Mouse (Mus musculus): Measurements from ENCODE around the gene Nr6a1. TPM values are rescaled to one million over a fixed set of nuclear protein-coding genes. Genes with fewer than 3 reads are reported as not detected.

Nr6a1 gene
- total RNA-seq, 1 experiment from 2014 or later: 3.2 TPM

DNA sequence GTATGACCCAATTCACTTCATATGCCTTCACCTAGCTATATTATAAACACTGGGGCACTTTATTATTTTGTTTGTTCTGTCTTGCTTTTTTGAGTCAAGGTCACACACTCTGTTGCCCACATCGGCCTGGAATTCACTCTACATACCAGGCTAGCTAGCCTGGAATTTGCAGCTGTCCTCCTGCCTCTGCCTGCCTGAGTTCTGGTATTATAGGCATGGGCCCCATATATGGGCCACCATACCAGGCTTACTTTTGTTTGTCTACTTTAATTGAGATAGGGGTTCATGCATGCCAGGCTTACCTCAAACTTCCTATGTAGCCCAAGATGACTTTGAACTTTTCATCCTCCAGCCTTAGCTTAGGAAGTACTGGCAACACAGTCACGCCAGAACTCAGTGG lies 14.4 kb upstream of the Nr6a1 start:
- ATAC-seq (replicated peaks in 1 of 2; ENCODE audit: insufficient read depth in 1 of 2, low FRiP score in 2 of 2, low TSS enrichment in 1 of 2, low read depth in 1 of 2, poor library complexity in 2 of 2, severe bottlenecking in 2 of 2): no peak

DNA sequence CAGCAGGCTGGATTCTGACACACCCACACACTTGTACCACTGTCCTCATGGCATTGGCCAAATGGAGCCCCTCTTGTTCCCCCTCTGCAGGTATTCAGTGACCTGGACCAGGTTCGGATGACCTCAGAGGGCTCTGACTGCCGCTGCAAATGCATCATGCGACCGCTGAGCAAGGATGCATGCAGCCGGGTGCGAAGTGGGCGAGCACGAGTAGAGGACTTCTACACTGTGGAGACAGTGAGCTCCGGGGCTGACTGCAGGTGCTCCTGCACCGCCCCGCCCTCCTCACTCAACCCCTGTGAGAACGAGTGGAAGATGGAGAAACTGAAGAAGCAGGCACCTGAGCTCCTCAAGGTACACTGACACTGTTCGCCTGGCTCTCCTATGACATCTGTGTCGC lies 13.9 kb upstream of the Nr6a1 start:
- no peak for ATAC-seq (replicated peaks in 1 of 2; ENCODE audit: insufficient read depth in 1 of 2, low FRiP score in 2 of 2, low TSS enrichment in 1 of 2, low read depth in 1 of 2, poor library complexity in 2 of 2, severe bottlenecking in 2 of 2)

DNA sequence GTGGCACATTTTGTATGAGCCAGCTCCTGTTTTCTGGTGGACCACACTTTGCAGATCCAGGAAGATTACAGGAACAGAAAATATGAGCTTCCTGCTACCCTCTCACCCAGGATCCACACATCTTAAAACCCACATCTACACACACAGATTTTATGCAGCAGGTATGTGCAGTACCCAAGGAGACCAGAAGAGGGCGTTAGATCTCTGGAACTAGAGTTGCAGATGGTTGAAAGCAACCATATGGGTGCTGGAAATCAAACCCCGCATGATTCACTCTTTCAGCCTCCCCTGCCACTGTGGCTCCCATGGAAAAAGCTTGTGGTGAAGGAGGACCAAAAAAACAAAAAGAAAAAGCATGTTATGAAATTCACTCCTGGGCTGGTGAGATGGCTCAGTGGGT lies 11.6 kb upstream of the Nr6a1 start:
- ATAC-seq (replicated peaks in 1 of 2; ENCODE audit: insufficient read depth in 1 of 2, low FRiP score in 2 of 2, low TSS enrichment in 1 of 2, low read depth in 1 of 2, poor library complexity in 2 of 2, severe bottlenecking in 2 of 2): no peak

DNA sequence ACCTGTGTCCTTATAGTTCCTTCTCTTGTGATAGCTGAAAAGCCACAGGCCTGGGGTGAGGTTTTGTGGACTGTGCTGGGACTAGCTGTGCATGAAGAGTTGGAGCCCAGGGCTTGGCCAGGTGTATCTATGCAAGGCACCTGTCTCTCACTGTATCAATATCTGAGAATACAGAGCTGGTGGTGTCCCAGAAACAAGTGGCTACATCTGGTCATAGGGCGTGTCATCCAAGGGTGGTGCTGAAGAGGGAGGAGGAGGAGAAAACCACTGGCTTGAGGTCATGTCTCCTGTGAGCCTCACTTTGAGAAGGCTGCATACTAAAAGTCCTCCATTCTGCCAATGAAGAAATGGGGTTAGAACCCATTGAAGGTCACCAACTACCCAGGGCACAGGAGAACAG lies 10.5 kb upstream of the Nr6a1 start:
- ATAC-seq (replicated peaks in 1 of 2; ENCODE audit: insufficient read depth in 1 of 2, low FRiP score in 2 of 2, low TSS enrichment in 1 of 2, low read depth in 1 of 2, poor library complexity in 2 of 2, severe bottlenecking in 2 of 2): no peak

DNA sequence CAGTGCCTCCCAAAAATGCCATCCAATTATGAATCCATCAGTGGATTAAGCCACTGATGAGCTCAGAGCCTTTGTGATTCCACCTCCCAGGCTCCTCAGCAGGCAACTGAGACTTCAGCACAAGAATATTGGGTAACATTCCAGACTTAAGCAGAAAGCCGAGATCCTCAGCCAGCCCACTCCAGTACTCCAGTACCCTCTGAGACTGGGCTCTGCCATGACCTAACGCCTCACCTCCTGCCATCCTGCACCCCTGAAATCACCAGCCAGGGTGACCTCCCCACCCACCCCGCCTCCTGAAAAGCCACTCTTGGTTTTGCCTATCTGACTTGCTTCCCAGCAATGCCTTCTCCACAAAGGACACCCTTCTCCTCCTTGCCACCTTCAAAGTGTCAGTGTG lies 9.9 kb upstream of the Nr6a1 start:
- no peak for ATAC-seq (replicated peaks in 1 of 2; ENCODE audit: insufficient read depth in 1 of 2, low FRiP score in 2 of 2, low TSS enrichment in 1 of 2, low read depth in 1 of 2, poor library complexity in 2 of 2, severe bottlenecking in 2 of 2)

DNA sequence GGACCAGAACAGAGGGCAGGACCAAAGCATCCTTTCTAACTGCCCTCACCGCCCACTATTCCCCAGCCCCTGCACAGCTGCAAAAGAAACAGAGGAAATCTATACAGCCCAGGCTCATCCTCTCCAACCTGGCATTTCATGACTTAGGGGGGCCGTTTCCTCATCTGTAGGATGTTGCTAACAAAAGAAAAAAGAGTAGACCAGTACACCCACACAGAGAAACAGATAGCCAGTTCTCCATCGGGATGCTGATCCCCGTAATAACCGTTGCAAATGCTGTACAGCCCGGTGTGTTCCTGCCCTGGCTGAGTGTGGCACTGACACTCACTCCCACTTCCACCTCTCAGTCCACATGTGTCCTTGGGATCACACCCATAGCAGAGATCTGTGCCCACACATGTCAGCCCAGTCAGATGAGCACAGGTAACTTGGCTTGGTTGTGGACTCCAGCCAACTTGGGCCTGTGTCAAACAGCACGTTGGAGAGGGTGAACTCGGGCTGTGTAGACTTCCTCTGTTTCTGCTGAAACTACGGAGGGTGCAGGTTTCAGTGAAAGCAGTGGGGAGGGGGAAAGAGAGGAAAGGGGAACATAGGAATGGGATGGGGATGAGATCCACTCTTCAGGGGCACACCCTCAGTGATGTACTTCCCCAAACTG lies 9.4 kb upstream of the Nr6a1 start:
- ATAC-seq (replicated peaks in 1 of 2; ENCODE audit: insufficient read depth in 1 of 2, low FRiP score in 2 of 2, low TSS enrichment in 1 of 2, low read depth in 1 of 2, poor library complexity in 2 of 2, severe bottlenecking in 2 of 2): no peak

DNA sequence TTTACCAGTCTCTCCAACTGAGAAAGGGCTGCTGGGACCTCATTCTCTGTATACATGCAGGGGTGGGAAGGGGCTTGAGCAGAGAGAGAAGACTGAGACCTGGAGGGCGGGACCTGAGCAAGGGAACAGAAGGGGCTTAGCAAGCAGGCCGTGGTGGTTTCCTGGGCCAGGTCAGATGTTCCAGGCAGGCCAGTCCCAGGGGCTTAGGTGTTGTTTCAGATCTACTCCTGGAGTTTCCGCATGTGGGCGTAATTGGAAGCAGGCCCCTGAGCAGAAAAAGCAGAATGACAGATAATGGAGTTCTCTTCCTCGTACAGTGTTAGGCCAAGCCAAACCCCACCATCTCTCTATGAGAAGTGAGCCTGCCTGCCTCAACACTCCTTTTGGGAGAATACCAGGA lies 7.4 kb upstream of the Nr6a1 start:
- no peak for ATAC-seq (replicated peaks in 1 of 2; ENCODE audit: insufficient read depth in 1 of 2, low FRiP score in 2 of 2, low TSS enrichment in 1 of 2, low read depth in 1 of 2, poor library complexity in 2 of 2, severe bottlenecking in 2 of 2)

DNA sequence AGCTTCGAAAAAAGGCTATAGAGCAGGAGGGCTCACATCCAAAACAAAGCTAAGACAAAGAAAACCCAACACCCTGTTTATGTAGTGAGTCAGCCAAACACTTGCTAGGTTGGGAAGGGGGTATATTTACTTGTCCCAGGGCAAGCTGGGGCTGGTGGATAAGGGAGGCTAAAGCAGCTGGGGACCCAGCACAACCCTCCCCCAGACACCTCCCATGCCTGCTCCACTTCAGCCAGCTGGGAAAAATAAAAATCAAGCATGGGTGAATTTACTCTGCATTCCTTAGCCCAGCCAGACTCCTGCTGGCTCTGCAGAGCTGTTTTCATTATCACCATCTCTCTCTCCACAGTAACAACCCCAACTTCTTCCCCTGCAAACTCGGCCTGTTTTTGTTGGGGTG lies 6.4 kb upstream of the Nr6a1 start:
- ATAC-seq (replicated peaks in 1 of 2; ENCODE audit: insufficient read depth in 1 of 2, low FRiP score in 2 of 2, low TSS enrichment in 1 of 2, low read depth in 1 of 2, poor library complexity in 2 of 2, severe bottlenecking in 2 of 2): no peak

DNA sequence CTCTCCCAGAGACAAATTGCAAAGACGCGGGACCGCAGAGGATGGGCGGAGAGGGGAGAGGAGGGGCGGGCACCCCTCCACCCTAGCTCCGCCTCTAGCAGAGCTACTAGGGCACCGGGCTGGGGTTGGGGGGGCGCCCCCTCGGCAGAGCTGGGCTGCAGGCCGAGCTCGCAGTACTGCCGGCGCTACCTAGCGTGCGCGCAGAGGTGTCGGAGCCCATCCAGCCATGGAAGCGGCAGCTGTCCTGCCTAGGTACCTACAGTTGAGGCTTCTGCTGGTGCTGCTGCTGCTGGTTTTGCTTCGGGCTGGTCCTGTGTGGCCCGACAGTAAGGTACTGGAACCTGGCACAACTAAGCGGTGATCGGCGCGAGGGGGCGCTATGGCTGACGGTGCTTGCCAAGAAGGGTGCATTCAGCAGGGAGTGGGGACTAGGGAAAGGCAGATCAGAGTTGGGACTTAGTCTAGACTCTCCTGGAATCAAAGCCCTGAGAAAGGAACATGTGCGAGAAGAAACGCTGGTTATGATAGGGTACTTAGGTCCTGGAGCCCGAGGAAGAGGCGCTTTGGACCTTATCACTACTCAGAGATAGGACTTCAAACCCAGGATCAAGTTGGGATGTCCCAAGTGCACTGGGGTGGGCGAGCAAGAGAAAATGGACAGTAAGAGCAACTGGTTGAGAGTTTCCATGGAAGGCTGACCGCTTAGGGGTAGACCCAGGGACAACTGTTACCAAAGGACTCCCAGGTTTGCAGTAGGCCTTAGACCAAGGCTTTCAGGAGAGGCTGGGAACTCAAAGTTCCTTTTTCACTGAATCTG lies 4.6 kb upstream of the Nr6a1 start, which contains the start of gene Olfml2a:
TSS of gene Olfml2a (plus strand) at position 128 of the 817 bp plus-strand sequence.
- ATAC-seq (replicated peaks in 1 of 2; ENCODE audit: insufficient read depth in 1 of 2, low FRiP score in 2 of 2, low TSS enrichment in 1 of 2, low read depth in 1 of 2, poor library complexity in 2 of 2, severe bottlenecking in 2 of 2): peak; percentile 76 to 83

DNA sequence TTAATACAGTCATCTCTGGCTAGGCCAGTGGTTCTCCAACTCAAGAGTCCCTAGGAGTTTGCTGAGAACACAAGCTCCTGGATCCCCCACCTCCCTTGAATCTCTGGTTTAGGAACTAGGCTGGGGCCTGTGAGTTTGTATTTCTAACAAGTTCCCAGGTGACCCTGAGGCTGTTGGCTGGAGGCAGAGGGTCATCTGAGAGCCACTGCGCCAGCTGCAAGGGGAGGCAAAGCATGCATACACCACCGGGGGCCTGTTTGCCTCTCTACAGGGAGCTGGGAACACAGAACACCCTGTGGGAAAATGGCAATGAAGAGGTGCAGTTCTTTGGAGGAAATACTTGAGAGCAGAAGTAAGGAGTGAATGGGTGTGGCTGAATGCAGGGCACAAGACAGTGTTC lies 2.8 kb upstream of the Nr6a1 start:
- ATAC-seq (replicated peaks in 1 of 2; ENCODE audit: insufficient read depth in 1 of 2, low FRiP score in 2 of 2, low TSS enrichment in 1 of 2, low read depth in 1 of 2, poor library complexity in 2 of 2, severe bottlenecking in 2 of 2): no peak

DNA sequence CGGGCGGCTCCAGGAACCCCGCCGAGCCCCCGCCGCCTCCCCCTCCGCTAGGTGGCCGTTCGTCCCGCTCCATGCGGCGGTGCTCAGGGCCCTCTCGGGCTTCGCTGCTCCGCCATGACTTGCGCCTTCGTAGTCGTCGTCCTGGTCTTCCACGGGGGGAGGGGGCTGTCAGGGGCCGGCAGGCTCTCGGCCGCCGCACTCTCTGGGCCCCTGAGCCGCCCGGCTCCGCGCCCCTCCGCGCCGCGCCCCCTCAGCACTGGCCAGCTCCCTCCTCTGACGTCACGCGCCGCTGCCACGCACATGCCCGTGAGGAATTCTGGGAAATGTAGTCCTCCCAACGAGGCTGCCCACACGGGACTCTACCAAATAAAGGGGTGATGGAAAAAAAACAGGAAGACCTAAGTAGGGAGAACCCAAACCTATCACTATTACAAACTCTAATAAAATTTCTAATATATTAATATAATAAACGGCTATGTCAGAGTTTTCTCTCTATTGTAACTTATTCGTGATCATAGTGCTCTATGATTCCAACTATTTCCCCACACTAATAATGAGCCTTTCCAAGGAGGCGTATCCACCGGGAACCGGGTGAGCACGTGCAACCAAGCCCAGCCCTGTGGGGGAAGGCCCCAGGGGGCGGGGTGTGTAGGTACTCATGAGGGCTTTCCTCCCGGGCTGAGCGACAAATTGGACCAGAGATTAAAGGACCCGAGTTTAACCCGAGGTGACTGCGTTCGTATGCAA lies 1.2 kb downstream of the Nr6a1 start:
- peak; percentile 93 to 99 for ATAC-seq (replicated peaks in 1 of 2; ENCODE audit: insufficient read depth in 1 of 2, low FRiP score in 2 of 2, low TSS enrichment in 1 of 2, low read depth in 1 of 2, poor library complexity in 2 of 2, severe bottlenecking in 2 of 2)

DNA sequence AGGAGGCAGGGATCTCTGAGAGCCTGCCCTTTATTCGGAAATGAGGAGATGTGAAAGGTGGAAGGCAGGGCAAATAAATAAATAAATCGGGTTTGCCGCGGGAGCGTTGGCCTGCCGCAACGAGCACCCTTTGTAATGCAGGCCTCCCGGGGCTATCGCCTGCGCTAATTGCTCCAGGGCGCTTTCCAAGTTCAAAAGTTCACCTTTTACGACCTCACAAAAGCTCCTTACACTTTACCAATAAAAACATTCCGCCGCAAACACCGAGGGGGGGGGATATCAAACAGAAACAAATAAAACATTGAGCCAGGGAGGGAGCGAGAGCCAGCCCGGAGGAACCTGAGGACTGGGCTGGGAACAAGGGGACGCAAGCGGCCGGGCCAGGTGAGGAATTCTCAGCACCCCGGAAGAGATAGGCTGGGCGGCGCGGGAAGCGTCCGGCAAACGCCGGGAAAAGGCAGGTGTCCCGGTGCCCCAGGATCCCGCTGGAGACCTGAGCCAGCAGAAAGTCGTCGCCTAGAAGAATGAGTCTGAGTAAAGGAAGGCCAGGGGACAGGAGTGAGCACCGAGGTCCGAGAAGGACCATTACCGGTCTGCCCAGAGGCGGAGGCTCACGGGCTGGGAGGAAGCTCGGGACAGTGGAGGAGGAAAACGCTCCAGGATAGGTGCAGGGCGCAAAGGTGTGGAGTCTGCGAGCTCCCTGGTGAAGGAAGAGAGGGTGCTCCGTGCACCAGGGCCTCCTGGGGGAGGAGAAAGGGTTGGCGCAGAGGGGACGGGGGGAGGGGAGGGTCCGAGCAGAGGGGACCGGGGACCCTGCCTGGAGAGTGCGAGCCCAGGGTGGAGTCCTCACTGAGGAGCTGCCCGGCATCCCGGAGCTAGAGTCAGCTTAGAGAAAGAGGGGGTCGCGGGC lies 2.1 kb downstream of the Nr6a1 start:
- ATAC-seq (replicated peaks in 1 of 2; ENCODE audit: insufficient read depth in 1 of 2, low FRiP score in 2 of 2, low TSS enrichment in 1 of 2, low read depth in 1 of 2, poor library complexity in 2 of 2, severe bottlenecking in 2 of 2): no peak

DNA sequence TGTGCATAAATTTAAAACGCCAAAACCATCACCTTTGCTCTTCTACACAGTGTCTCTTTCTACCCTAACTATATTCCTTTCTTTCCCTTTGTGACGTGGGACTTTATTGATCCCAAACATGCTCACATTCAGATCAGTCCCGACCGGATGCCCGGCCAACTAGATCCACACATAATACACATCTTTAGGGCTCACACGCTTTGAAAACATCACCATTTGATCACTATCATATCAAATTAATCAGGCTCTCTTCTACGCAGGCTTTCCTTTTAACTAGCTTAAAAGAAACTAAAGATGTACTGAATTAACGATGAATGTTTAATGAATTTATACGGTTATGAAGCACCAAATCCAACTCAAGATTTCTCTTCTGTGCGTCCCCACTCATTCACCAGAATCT lies 2.9 kb downstream of the Nr6a1 start:
- no peak for ATAC-seq (replicated peaks in 1 of 2; ENCODE audit: insufficient read depth in 1 of 2, low FRiP score in 2 of 2, low TSS enrichment in 1 of 2, low read depth in 1 of 2, poor library complexity in 2 of 2, severe bottlenecking in 2 of 2)

DNA sequence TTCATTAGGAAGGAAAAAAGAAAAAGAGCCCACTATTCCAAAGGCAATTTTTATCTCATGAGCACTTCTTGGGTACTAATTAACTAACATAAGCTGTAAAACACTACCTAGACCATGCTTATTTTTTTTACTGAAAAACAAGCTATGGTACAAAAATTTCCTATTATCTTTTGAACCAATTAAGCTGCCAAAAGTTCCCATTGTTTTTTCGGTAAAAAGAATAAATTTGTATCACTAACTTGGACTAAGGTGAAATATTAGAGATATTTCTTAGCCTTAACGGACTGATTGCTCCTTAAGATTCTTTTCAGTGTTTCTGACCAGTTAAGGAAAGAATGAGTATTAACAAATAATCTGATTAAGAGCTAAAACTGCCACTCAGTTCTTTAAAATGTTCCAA lies 3.6 kb downstream of the Nr6a1 start:
- ATAC-seq (replicated peaks in 1 of 2; ENCODE audit: insufficient read depth in 1 of 2, low FRiP score in 2 of 2, low TSS enrichment in 1 of 2, low read depth in 1 of 2, poor library complexity in 2 of 2, severe bottlenecking in 2 of 2): no peak

DNA sequence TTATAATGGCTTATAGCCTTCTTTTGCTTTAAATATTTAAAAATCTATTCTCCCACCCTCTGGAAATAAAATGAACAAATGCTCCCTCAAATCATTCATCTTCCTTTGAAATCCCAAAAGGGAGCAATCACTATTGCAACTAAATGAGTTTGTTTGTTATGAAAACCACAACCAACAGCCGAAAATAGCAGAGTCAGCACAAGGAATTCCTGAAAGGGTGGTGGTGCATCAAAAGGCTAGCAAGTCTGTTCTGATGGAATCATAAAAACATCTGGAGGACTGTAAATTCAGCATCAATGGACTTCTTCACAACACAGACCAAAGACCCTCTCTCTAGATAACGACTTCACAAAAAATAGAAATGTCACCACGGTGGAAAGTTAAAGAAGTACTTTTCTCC lies 4.0 kb downstream of the Nr6a1 start:
- ATAC-seq (replicated peaks in 1 of 2; ENCODE audit: insufficient read depth in 1 of 2, low FRiP score in 2 of 2, low TSS enrichment in 1 of 2, low read depth in 1 of 2, poor library complexity in 2 of 2, severe bottlenecking in 2 of 2): no peak

DNA sequence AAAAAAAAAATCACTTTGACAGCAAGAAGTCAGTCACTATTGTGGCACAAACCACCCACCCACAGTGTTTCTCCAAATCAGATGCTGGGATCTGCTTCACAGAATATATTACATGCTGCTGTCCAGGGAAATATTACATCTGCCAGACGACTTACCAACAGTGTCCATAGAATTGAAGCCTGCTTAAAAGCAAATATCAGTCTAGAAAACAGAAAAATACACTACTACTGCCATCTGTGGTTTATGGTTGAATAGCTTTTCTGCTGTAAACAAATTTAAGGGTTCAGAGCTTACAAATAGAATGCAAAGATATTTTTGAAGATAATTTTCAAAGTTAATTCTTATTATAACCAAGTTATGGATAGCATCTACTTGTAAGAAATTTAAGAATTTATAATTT lies 6.1 kb downstream of the Nr6a1 start:
- ATAC-seq (replicated peaks in 1 of 2; ENCODE audit: insufficient read depth in 1 of 2, low FRiP score in 2 of 2, low TSS enrichment in 1 of 2, low read depth in 1 of 2, poor library complexity in 2 of 2, severe bottlenecking in 2 of 2): no peak

DNA sequence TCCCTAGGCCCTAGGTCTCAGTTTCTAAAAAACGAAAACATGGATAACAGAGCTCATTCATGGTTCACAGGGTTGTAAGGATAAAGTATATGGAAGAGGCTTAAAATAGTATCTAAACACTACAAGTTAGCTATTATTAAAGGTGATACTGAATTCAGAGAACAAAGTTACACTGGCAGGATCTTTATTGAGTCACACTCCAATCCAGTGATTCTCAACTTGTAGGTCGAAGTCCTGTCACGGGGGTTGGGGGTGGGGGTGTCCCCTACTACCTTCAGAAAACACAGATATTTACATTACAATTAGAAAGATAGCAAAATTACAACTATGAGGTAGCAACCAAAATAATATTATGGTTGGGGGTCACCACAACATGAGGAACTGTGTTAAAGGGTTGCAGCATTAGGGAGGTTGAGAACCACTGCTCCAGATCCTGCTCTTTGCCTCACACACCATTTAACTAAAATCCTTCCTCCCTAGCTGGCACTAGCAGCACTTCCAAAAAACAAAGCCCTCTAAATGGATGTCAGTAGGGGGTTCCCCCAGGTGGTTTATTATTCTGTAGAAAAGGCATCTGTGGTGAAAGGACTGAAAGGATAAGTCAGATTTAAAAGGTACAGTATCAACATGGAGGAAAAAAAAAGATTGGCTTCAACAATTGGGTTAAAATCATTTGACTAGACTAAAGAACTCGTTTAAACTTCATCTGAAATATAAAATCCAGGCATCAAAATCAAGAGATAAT lies 10.4 kb downstream of the Nr6a1 start:
- ATAC-seq (replicated peaks in 1 of 2; ENCODE audit: insufficient read depth in 1 of 2, low FRiP score in 2 of 2, low TSS enrichment in 1 of 2, low read depth in 1 of 2, poor library complexity in 2 of 2, severe bottlenecking in 2 of 2): no peak

All from hematopoietic stem cell, adult 5-6 weeks (primary cell).